In genomic region chr9:37460961-37461340, GRCm38 (mm10) we compare ENCODE assay signal across 9 mouse cellular contexts. TPM values are rescaled to one million over a fixed set of nuclear protein-coding genes. Genes with fewer than 3 reads are reported as not detected.
DNase-seq lines count a peak whose midpoint lies in the region; ATAC-seq lines count a peak whose summit lies in the region.
"Had no signal": no experiment of that assay in that cellular context is flagged by ENCODE, and none has a peak within 500 bp of the region (broad histone marks: within the 10 kb centered on the region; RNA-seq: fewer than 3 reads in every experiment).

No protein-coding gene starts in this region.

- DNase-seq in kidney, adult 9 months = no peak
- no peak for DNase-seq in embryonic facial prominence, embryonic 10.5 days (ENCODE audit: low spot score)
- DNase-seq in urinary bladder, postnatal 36 days (ENCODE audit: low spot score in 2 of 2) = no peak
- no peak for DNase-seq in layer of hippocampus, adult 18-20 months (ENCODE audit: low spot score in 2 of 2)

- no peak for ATAC-seq in kidney, embryonic 14.5 days (ENCODE audit: low FRiP score, low TSS enrichment)
- ATAC-seq in hindbrain, embryonic 12.5 days (ENCODE audit: low FRiP score) = no peak
- ATAC-seq in midbrain, embryonic 13.5 days = no peak
- ATAC-seq in cerebellum, adult (ENCODE audit: insufficient number of reproducible peaks, low FRiP score, low TSS enrichment) = no peak

- peaks cover 68% of the 10 kb centered on the region for H3K27me3 ChIP-seq in kidney, embryonic 14.5 days (ENCODE audit: control insufficient read depth, insufficient read depth, low read length)
- peaks cover 86% of the 10 kb centered on the region for H3K27me3 ChIP-seq in embryonic facial prominence, embryonic 10.5 days (replicated peaks; ENCODE audit: low read depth, poor library complexity, severe bottlenecking)
- H3K27me3 ChIP-seq in hindbrain, embryonic 12.5 days = peaks cover 76% of the 10 kb centered on the region
- peaks cover 77% of the 10 kb centered on the region for H3K27me3 ChIP-seq in midbrain, embryonic 13.5 days

- WGBS in kidney, embryonic 14.5 days = 5% methylated on average over 5 of the region's 5 CpGs
- WGBS in embryonic facial prominence, embryonic 10.5 days = 12% methylated on average over 5 of the region's 5 CpGs
- WGBS in hindbrain, embryonic 12.5 days = 9% methylated on average over 5 of the region's 5 CpGs
- 8% methylated on average over 5 of the region's 5 CpGs for WGBS in midbrain, embryonic 13.5 days

- no peak overlapping the region for H3K27ac ChIP-seq in kidney, embryonic 14.5 days (ENCODE audit: low read depth, low read length)
- no peak overlapping the region for H3K27ac ChIP-seq in embryonic facial prominence, embryonic 10.5 days (replicated peaks)
- H3K27ac ChIP-seq in hindbrain, embryonic 12.5 days = peak overlapping the region; percentile 97
- H3K27ac ChIP-seq in midbrain, embryonic 13.5 days = peak overlapping the region; percentile 88
- H3K27ac ChIP-seq: liver, embryonic 14.5 days had no signal

- H3K36me3 ChIP-seq in kidney, embryonic 14.5 days (ENCODE audit: control insufficient read depth, insufficient read depth, low read length) = no peaks in the 10 kb centered on the region
- no peaks in the 10 kb centered on the region for H3K36me3 ChIP-seq in embryonic facial prominence, embryonic 10.5 days (replicated peaks)
- no peaks in the 10 kb centered on the region for H3K36me3 ChIP-seq in hindbrain, embryonic 12.5 days
- H3K36me3 ChIP-seq in midbrain, embryonic 13.5 days = no peaks in the 10 kb centered on the region

- H3K4me1 ChIP-seq in kidney, embryonic 14.5 days (ENCODE audit: control insufficient read depth, insufficient read depth, low read length) = peaks cover 11% of the 10 kb centered on the region; the same call in 1 of the 2 replicates
- H3K4me1 ChIP-seq in embryonic facial prominence, embryonic 10.5 days = peaks cover 24% of the 10 kb centered on the region
- H3K4me1 ChIP-seq in hindbrain, embryonic 12.5 days = peaks cover 29% of the 10 kb centered on the region
- peaks cover 49% of the 10 kb centered on the region for H3K4me1 ChIP-seq in midbrain, embryonic 13.5 days (replicated peaks)

- no peaks in the 10 kb centered on the region for H3K9me3 ChIP-seq in kidney, embryonic 14.5 days (ENCODE audit: control insufficient read depth, low read length)
- H3K9me3 ChIP-seq in embryonic facial prominence, embryonic 10.5 days = no peaks in the 10 kb centered on the region
- H3K9me3 ChIP-seq in hindbrain, embryonic 12.5 days (replicated peaks) = no peaks in the 10 kb centered on the region
- no peaks in the 10 kb centered on the region for H3K9me3 ChIP-seq in midbrain, embryonic 13.5 days

- no peak overlapping the region; the same call in 1 of the 2 replicates for H3K9ac ChIP-seq in kidney, embryonic 14.5 days (ENCODE audit: low read depth, low read length)
- peak overlapping the region; percentile 75 for H3K9ac ChIP-seq in hindbrain, embryonic 12.5 days
- H3K9ac ChIP-seq in midbrain, embryonic 13.5 days (replicated peaks) = peak overlapping the region; percentile 77
- H3K9ac ChIP-seq: liver, embryonic 14.5 days had no signal

- peak overlapping the region; percentile 45 for H3K4me3 ChIP-seq in kidney, embryonic 14.5 days (ENCODE audit: low read length)
- H3K4me3 ChIP-seq in embryonic facial prominence, embryonic 10.5 days = peak overlapping the region; percentile 62
- H3K4me3 ChIP-seq in hindbrain, embryonic 12.5 days = peak overlapping the region; percentile 50
- peak overlapping the region; percentile 51 for H3K4me3 ChIP-seq in midbrain, embryonic 13.5 days (replicated peaks)

- peak overlapping the region; percentile 86 for H3K4me2 ChIP-seq in kidney, embryonic 14.5 days (replicated peaks; ENCODE audit: low read depth, low read length)
- peak overlapping the region; percentile 85 for H3K4me2 ChIP-seq in hindbrain, embryonic 12.5 days (replicated peaks)
- H3K4me2 ChIP-seq in midbrain, embryonic 13.5 days (replicated peaks) = peak overlapping the region; percentile 94

RNA-seq across cellular contexts. Expression of gene Robo3, which starts 27.9 kb away (rescaled TPM):
- polyA plus RNA-seq in kidney, embryonic 14.5 days (2014; fragmentation: Nextera tagmentation; extraction: Ambion mirVana) = 0.09 and 0.11 TPM in 2 replicates
- polyA plus RNA-seq in embryonic facial prominence, embryonic 10.5 days (2016; fragmentation: Nextera tagmentation; extraction: Ambion mirVana) = 4.1 and 9.4 TPM in 2 replicates
- polyA plus RNA-seq in hindbrain, embryonic 12.5 days (2016; fragmentation: Nextera tagmentation; extraction: Ambion mirVana) = 155 and 187 TPM in 2 replicates
- polyA plus RNA-seq in midbrain, embryonic 13.5 days (2015; fragmentation: Nextera tagmentation; extraction: Ambion mirVana) = 20.5 and 22.4 TPM in 2 replicates
- 1 to 10 TPM; 7.2 to 8.9 TPM for total RNA-seq in layer of hippocampus, adult 18-20 months (2021)

RNA-seq across cellular contexts. Expression of gene Msantd2, which starts 28.2 kb away (rescaled TPM):
- 28.5 and 33.2 TPM in 2 replicates for polyA plus RNA-seq in kidney, embryonic 14.5 days (2014; fragmentation: Nextera tagmentation; extraction: Ambion mirVana)
- polyA plus RNA-seq in embryonic facial prominence, embryonic 10.5 days (2016; fragmentation: Nextera tagmentation; extraction: Ambion mirVana) = 34.4 and 36.7 TPM in 2 replicates
- 50.7 TPM in 2 replicates for polyA plus RNA-seq in hindbrain, embryonic 12.5 days (2016; fragmentation: Nextera tagmentation; extraction: Ambion mirVana)
- 36.5 and 39.5 TPM in 2 replicates for polyA plus RNA-seq in midbrain, embryonic 13.5 days (2015; fragmentation: Nextera tagmentation; extraction: Ambion mirVana)
- 10 to 100 TPM; 22.9 to 23.1 TPM for total RNA-seq in layer of hippocampus, adult 18-20 months (2021)

RNA-seq across cellular contexts. Expression of gene Robo4, which starts 59.3 kb away (rescaled TPM):
- 10.5 and 11.9 TPM in 2 replicates for polyA plus RNA-seq in kidney, embryonic 14.5 days (2014; fragmentation: Nextera tagmentation; extraction: Ambion mirVana)
- polyA plus RNA-seq in embryonic facial prominence, embryonic 10.5 days (2016; fragmentation: Nextera tagmentation; extraction: Ambion mirVana) = 6.6 and 6.8 TPM in 2 replicates
- polyA plus RNA-seq in hindbrain, embryonic 12.5 days (2016; fragmentation: Nextera tagmentation; extraction: Ambion mirVana) = 8.0 and 12.0 TPM in 2 replicates
- 4.0 and 4.9 TPM in 2 replicates for polyA plus RNA-seq in midbrain, embryonic 13.5 days (2015; fragmentation: Nextera tagmentation; extraction: Ambion mirVana)
- total RNA-seq in layer of hippocampus, adult 18-20 months (2021) = 1 to 10 TPM; 4.6 to 5.9 TPM

Comparison
In these comparisons a context has a peak if more than half of its experiments do, and no peak if none do; other contexts are left out.
1. H3K27ac ChIP-seq: peak in hindbrain, embryonic 12.5 days (single experiment) and midbrain, embryonic 13.5 days (single experiment); none in kidney, embryonic 14.5 days (single experiment) and embryonic facial prominence, embryonic 10.5 days (single experiment).
2. Peak in every context shown above with its lines, with median percentiles within 50 percentile points of each other: H3K4me2 ChIP-seq and H3K4me3 ChIP-seq.